Mouse (Mus musculus) adrenal gland, postnatal 25 days (tissue): ENCODE measurements around the gene Gm5741. TPM values are rescaled to one million over a fixed set of nuclear protein-coding genes. Genes with fewer than 3 reads are reported as not detected.

Experiments used
- DNase-seq: peaks from one replicate; pipeline ENCODE4 v3.0.0; 2021; ENCODE audit warnings: mixed read lengths
- microRNA-seq, 2 experiments: library from miRNA; unstranded; fragments of <30 nt; microRNA quantifications; one replicate each; pipeline ENCODE4 v1.2.0; 2021
- total RNA-seq: library from RNA; stranded (reverse); gene quantifications from 2 replicates; pipeline ENCODE4 v1.2.3, GENCODE M21; 2021

Gene Gm5741
- total RNA-seq, 1 experiment from 2014 or later: not detected

GRCm38 (mm10) chr8:85027922-85028321 is 39.9 kb downstream of the Gm5741 start:
- no peak for DNase-seq

GRCm38 (mm10) chr8:85027516-85027855 is 40.3 kb downstream of the Gm5741 start:
- no peak for DNase-seq

GRCm38 (mm10) chr8:85026670-85027515 is 40.9 kb downstream of the Gm5741 start, which contains the start of gene Trir:
TSS of gene Trir (plus strand) at chr8:85026823.
- peak; percentile 95 for DNase-seq

GRCm38 (mm10) chr8:85025098-85025932 is 42.5 kb downstream of the Gm5741 start, which contains the start of gene Asna1:
TSS of gene Asna1 (minus strand) at chr8:85025281.
- DNase-seq: peak; percentile 80

GRCm38 (mm10) chr8:85023846-85024245 is 43.9 kb downstream of the Gm5741 start:
- no peak for DNase-seq

GRCm38 (mm10) chr8:85021514-85022055 is 46.2 kb downstream of the Gm5741 start:
- no peak for DNase-seq

Small RNA genes within 50 kb of the gene (microRNA-seq; reads per million reads assigned to microRNA genes)
- gene Gm23388 (0.34 to 2.1 reads per million in 2 experiments), gene Mir7070 (0.71 to 1.0 reads per million in 2 experiments)

Other genes with a start within 250 kb of the Gm5741 start
- gene Dand5, start 245.2 kb downstream of the Gm5741 start, total RNA-seq: 11.2 and 11.6 TPM in 2 replicates
- gene Gadd45gip1, start 236.5 kb downstream of the Gm5741 start, total RNA-seq: 55.1 and 59.9 TPM in 2 replicates
- 116 and 120 TPM in 2 replicates for gene Rad23a, start 227.3 kb downstream of the Gm5741 start, total RNA-seq
- 489 and 566 TPM in 2 replicates for gene Calr, start 221.0 kb downstream of the Gm5741 start, total RNA-seq
- 62.3 and 67.2 TPM in 2 replicates for gene Farsa, start 211.0 kb downstream of the Gm5741 start, total RNA-seq
- gene Syce2, start 195.9 kb downstream of the Gm5741 start, total RNA-seq: 10.6 and 13.9 TPM in 2 replicates
- gene Gcdh, start 174.1 kb downstream of the Gm5741 start, total RNA-seq: 47.7 and 59.5 TPM in 2 replicates
- gene Klf1, start 166.1 kb downstream of the Gm5741 start, total RNA-seq: 0.27 TPM in 1 of 2 replicates, not detected in the other
- gene Dnase2a, start 159.4 kb downstream of the Gm5741 start, total RNA-seq: 13.6 and 14.6 TPM in 2 replicates
- gene Mast1, start 130.6 kb downstream of the Gm5741 start, total RNA-seq: 1.3 and 3.0 TPM in 2 replicates
- not detected in 2 replicates for gene Rtbdn, start 121.0 kb downstream of the Gm5741 start, total RNA-seq
- gene Gm49661, start 98.5 kb downstream of the Gm5741 start, total RNA-seq: 4.4 TPM in 1 of 2 replicates, not detected in the other
- 496 and 624 TPM in 2 replicates for gene Prdx2, start 98.4 kb downstream of the Gm5741 start, total RNA-seq
- gene Rnaseh2a, start 98.2 kb downstream of the Gm5741 start, total RNA-seq: 101 and 159 TPM in 2 replicates
- gene Junb, start 89.3 kb downstream of the Gm5741 start, total RNA-seq: 32.8 and 33.2 TPM in 2 replicates
- gene Hook2, start 77.4 kb downstream of the Gm5741 start, total RNA-seq: 7.7 and 10.8 TPM in 2 replicates
- not detected in 2 replicates for gene Best2, start 53.5 kb downstream of the Gm5741 start, total RNA-seq
- gene Asna1, start 42.7 kb downstream of the Gm5741 start, total RNA-seq: 95.0 and 105 TPM in 2 replicates
- 152 and 164 TPM in 2 replicates for gene Trir, start 41.2 kb downstream of the Gm5741 start, total RNA-seq
- 71.1 and 78.3 TPM in 2 replicates for gene Tnpo2, start 31.1 kb downstream of the Gm5741 start, total RNA-seq
- 17.7 and 21.7 TPM in 2 replicates for gene Fbxw9, start 7.9 kb downstream of the Gm5741 start, total RNA-seq
- 25.8 and 36.9 TPM in 2 replicates for gene Dhps, start 3.8 kb upstream of the Gm5741 start, total RNA-seq
- gene Wdr83os, start 12.8 kb upstream of the Gm5741 start, total RNA-seq: 86.5 and 108 TPM in 2 replicates
- gene Wdr83, start 13.3 kb upstream of the Gm5741 start, total RNA-seq: 22.7 and 29.2 TPM in 2 replicates
- gene Man2b1, start 15.3 kb upstream of the Gm5741 start, total RNA-seq: 54.3 and 58.5 TPM in 2 replicates
- gene Zfp791, start 55.1 kb upstream of the Gm5741 start, total RNA-seq: 1.5 and 2.4 TPM in 2 replicates
- not detected in 2 replicates for gene Cks1brt, start 83.9 kb upstream of the Gm5741 start, total RNA-seq
- not detected in 2 replicates for gene Olfr371, start 158.0 kb upstream of the Gm5741 start, total RNA-seq
- gene Orc6, start 231.7 kb upstream of the Gm5741 start, total RNA-seq: 20.9 and 23.6 TPM in 2 replicates
- gene Vps35, start 231.8 kb upstream of the Gm5741 start, total RNA-seq: 98.9 and 99.7 TPM in 2 replicates